Mouse (Mus musculus) liver, adult 2 months (tissue): ENCODE data around the gene Ciao2a.

ENCODE experiments used
- CTCF ChIP-seq: fragments of 200-500 bp; IDR thresholded peaks from 2 replicates; pipeline ENCODE4 v1.5.1; 2011; ENCODE audit warnings: low read depth, low read length, control low read depth
- POLR2A ChIP-seq: fragments of 200-500 bp; IDR thresholded peaks from 2 replicates; pipeline ENCODE4 v1.6.1; 2011; ENCODE audit warnings: low read length, control low read depth; ENCODE audit not compliant: insufficient read depth; ENCODE audit errors: extremely low read depth

DNA sequence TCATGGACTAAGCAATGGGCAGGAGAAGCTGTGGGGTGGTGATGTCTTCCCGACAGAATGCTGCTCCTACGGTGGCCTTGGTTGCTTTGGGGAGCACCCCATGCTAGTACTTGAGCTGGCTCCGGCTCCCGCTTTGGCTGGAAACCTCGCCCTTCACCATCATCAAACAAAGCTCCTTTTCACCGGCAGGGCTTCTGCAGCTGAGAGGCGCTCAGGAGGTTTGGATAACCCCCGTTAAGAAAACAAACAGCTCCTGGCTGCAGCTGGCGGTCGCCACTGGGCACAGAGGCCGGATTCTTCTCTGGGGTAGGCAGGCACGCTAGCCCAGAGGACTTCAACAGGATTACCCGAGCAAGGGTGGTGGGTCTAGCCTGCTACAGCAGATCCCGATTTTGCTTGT lies 47.9 kb upstream of the Ciao2a start:
- no peak for TF ChIP-seq CTCF
- no peak for TF ChIP-seq POLR2A
